Mouse (Mus musculus): ENCODE measurements around the gene Shld1. TPM values are rescaled to one million over a fixed set of nuclear protein-coding genes. Genes with fewer than 3 reads are reported as not detected.

Gene Shld1
- polyA plus RNA-seq, 1 experiment from 2014 or later, result 15.3 TPM

DNA sequence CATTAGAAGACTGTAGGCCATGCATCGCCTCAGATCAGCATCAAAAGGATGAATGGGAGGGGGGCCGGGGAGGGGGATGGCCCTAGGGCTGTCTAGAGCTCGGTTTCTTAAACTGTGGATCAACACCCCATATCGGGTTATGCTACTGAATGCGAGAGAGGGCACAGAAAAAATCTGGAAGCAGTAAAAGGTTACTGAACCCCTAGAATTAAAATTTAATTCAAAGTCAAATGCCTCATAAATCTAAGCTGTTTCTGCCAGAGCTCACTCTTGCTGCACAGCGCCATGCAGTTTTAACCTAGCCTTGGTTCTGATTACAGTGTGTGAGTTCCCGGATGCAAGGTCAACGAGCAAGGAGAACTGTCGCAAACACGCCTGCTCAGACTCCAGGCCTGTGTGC lies 34.3 kb upstream of the Shld1 start:
- no peaks in the 10 kb centered on the region for H3K9me3 ChIP-seq (replicated peaks; ENCODE audit: control insufficient read depth, low read length)
- H3K9ac ChIP-seq (ENCODE audit: low read depth, low read length), result no peak overlapping the region
- no peaks in the 10 kb centered on the region for H3K27me3 ChIP-seq (ENCODE audit: control insufficient read depth, insufficient read depth, low read length)
- H3K36me3 ChIP-seq (ENCODE audit: control insufficient read depth, insufficient read depth, low read length), result no peaks in the 10 kb centered on the region
- no peak overlapping the region for H3K4me3 ChIP-seq (ENCODE audit: low read depth, low read length)
- H3K27ac ChIP-seq (ENCODE audit: low read depth, low read length), result no peak overlapping the region
- H3K4me2 ChIP-seq, result no peak overlapping the region
- no peak for ATAC-seq (replicated peaks; ENCODE audit: insufficient number of reproducible peaks, low FRiP score, low TSS enrichment)
- H3K4me1 ChIP-seq (ENCODE audit: control insufficient read depth, insufficient read depth, low read length), result no peaks in the 10 kb centered on the region
- WGBS (ENCODE audit: insufficient replicate concordance), result 55% methylated on average over 10 of the region's 10 CpGs

- Histone ChIP-seq H3K27me3 (ENCODE audit: control insufficient read depth, insufficient read depth, low read length) (no peaks in the 10 kb centered on the region), H3K9ac (ENCODE audit: low read depth, low read length) (no peak overlapping the region), H3K9me3 (replicated peaks; ENCODE audit: control insufficient read depth, low read length) (no peaks in the 10 kb centered on the region), H3K36me3 (ENCODE audit: control insufficient read depth, insufficient read depth, low read length) (no peaks in the 10 kb centered on the region), H3K4me3 (ENCODE audit: low read depth, low read length) (no peak overlapping the region), H3K4me1 (ENCODE audit: control insufficient read depth, insufficient read depth, low read length) (no peaks in the 10 kb centered on the region), H3K27ac (ENCODE audit: low read depth, low read length) (no peak overlapping the region), H3K4me2 (no peak overlapping the region)
- 77% methylated on average over 6 of the region's 6 CpGs for WGBS (ENCODE audit: insufficient replicate concordance)
- ATAC-seq (replicated peaks; ENCODE audit: insufficient number of reproducible peaks, low FRiP score, low TSS enrichment), result no peak
These were observed 31.8 kb upstream of the Shld1 start for GRCm38 (mm10) chr2:132654834-132655495.

- no peak overlapping the region for H3K4me2 ChIP-seq
- H3K27me3 ChIP-seq (ENCODE audit: control insufficient read depth, insufficient read depth, low read length), result no peaks in the 10 kb centered on the region
- no peak overlapping the region for H3K27ac ChIP-seq (ENCODE audit: low read depth, low read length)
- no peak overlapping the region for H3K9ac ChIP-seq (ENCODE audit: low read depth, low read length)
- no peaks in the 10 kb centered on the region for H3K4me1 ChIP-seq (ENCODE audit: control insufficient read depth, insufficient read depth, low read length)
- H3K9me3 ChIP-seq (replicated peaks; ENCODE audit: control insufficient read depth, low read length), result no peaks in the 10 kb centered on the region
- WGBS (ENCODE audit: insufficient replicate concordance), result 82% methylated on average over 2 of the region's 2 CpGs
- no peak overlapping the region for H3K4me3 ChIP-seq (ENCODE audit: low read depth, low read length)
- no peak for ATAC-seq (replicated peaks; ENCODE audit: insufficient number of reproducible peaks, low FRiP score, low TSS enrichment)
- no peaks in the 10 kb centered on the region for H3K36me3 ChIP-seq (ENCODE audit: control insufficient read depth, insufficient read depth, low read length)
These were observed 29.5 kb upstream of the Shld1 start for GRCm38 (mm10) chr2:132657186-132657585.

DNA sequence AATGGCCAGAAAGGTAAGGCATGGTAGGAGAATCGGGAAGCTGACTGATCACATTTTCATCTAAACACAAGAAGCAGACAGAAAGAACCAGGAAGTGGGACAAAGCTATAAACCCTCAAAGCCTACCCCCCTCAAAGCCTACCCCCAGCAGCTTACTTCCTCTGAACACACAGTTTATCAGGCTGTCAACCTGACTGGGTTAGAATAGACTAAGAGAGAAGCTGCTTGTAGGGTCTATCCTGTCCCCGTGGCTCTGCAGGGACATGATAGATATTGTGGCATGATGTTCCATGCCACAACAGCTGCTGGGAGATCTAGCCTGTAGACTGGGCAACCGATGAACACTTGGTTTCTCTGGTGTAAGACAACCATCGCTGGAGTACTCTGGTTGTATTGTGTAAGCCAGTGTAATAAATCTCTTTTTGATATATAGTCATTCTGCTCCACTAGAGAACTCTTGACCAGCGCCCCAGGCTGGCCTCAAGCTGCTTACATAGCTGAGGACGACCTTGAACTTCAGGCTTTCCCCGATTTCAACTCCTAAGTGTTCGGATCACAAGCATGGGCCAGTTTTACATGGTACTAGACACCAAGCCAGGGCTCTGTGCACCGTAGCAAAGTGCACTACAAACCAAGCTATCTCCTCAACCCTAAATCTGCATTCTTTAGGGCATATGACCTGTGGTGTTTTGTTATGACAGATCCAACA lies 28.2 kb upstream of the Shld1 start:
- WGBS (ENCODE audit: insufficient replicate concordance), result 74% methylated on average over 9 of the region's 9 CpGs
- no peak overlapping the region for H3K4me2 ChIP-seq
- H3K4me1 ChIP-seq (ENCODE audit: control insufficient read depth, insufficient read depth, low read length), result no peaks in the 10 kb centered on the region
- no peak overlapping the region for H3K4me3 ChIP-seq (ENCODE audit: low read depth, low read length)
- H3K9ac ChIP-seq (ENCODE audit: low read depth, low read length), result no peak overlapping the region
- H3K27ac ChIP-seq (ENCODE audit: low read depth, low read length), result no peak overlapping the region
- ATAC-seq (replicated peaks; ENCODE audit: insufficient number of reproducible peaks, low FRiP score, low TSS enrichment), result no peak
- no peaks in the 10 kb centered on the region for H3K9me3 ChIP-seq (replicated peaks; ENCODE audit: control insufficient read depth, low read length)
- H3K27me3 ChIP-seq (ENCODE audit: control insufficient read depth, insufficient read depth, low read length), result no peaks in the 10 kb centered on the region
- no peaks in the 10 kb centered on the region for H3K36me3 ChIP-seq (ENCODE audit: control insufficient read depth, insufficient read depth, low read length)

- no peak overlapping the region for H3K4me3 ChIP-seq (ENCODE audit: low read depth, low read length)
- H3K27ac ChIP-seq (ENCODE audit: low read depth, low read length), result no peak overlapping the region
- H3K9me3 ChIP-seq (replicated peaks; ENCODE audit: control insufficient read depth, low read length), result no peaks in the 10 kb centered on the region
- no peaks in the 10 kb centered on the region for H3K36me3 ChIP-seq (ENCODE audit: control insufficient read depth, insufficient read depth, low read length)
- H3K4me2 ChIP-seq, result no peak overlapping the region
- H3K4me1 ChIP-seq (ENCODE audit: control insufficient read depth, insufficient read depth, low read length), result no peaks in the 10 kb centered on the region
- WGBS (ENCODE audit: insufficient replicate concordance), result 54% methylated on average over 6 of the region's 6 CpGs
- H3K27me3 ChIP-seq (ENCODE audit: control insufficient read depth, insufficient read depth, low read length), result no peaks in the 10 kb centered on the region
- no peak for ATAC-seq (replicated peaks; ENCODE audit: insufficient number of reproducible peaks, low FRiP score, low TSS enrichment)
- H3K9ac ChIP-seq (ENCODE audit: low read depth, low read length), result no peak overlapping the region
These were observed 17.6 kb upstream of the Shld1 start for GRCm38 (mm10) chr2:132669091-132669490.

- Histone ChIP-seq H3K4me3 (ENCODE audit: low read depth, low read length) (no peak overlapping the region), H3K27ac (ENCODE audit: low read depth, low read length) (no peak overlapping the region), H3K9ac (ENCODE audit: low read depth, low read length) (no peak overlapping the region), H3K4me1 (ENCODE audit: control insufficient read depth, insufficient read depth, low read length) (no peaks in the 10 kb centered on the region), H3K9me3 (replicated peaks; ENCODE audit: control insufficient read depth, low read length) (no peaks in the 10 kb centered on the region), H3K36me3 (ENCODE audit: control insufficient read depth, insufficient read depth, low read length) (no peaks in the 10 kb centered on the region), H3K27me3 (ENCODE audit: control insufficient read depth, insufficient read depth, low read length) (no peaks in the 10 kb centered on the region), H3K4me2 (no peak overlapping the region)
- ATAC-seq (replicated peaks; ENCODE audit: insufficient number of reproducible peaks, low FRiP score, low TSS enrichment), result no peak
- WGBS (ENCODE audit: insufficient replicate concordance), result 69% methylated on average over 4 of the region's 4 CpGs
These were observed 16.4 kb upstream of the Shld1 start for GRCm38 (mm10) chr2:132670290-132670689.

DNA sequence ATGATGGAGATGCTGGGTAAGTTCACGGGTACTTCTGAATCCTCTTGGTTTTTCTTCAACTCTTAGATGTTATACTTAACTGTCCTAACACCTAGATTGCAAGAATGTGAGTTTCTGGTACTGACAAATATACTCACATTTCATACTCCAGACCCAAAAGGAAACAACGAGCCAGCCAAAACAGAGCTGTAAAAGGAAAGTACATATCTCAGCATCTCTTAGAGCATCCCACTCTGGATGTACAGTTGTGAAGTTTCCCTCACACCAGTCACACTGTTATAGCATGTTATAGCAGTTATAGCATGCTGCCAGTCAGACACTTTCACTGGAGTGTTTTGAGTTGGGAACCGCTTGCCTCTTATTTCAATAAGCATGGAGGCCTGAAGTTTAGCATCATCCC lies 14.6 kb upstream of the Shld1 start:
- 89% methylated on average over 3 of the region's 3 CpGs for WGBS (ENCODE audit: insufficient replicate concordance)
- no peaks in the 10 kb centered on the region for H3K27me3 ChIP-seq (ENCODE audit: control insufficient read depth, insufficient read depth, low read length)
- H3K4me1 ChIP-seq (ENCODE audit: control insufficient read depth, insufficient read depth, low read length), result no peaks in the 10 kb centered on the region
- no peak overlapping the region for H3K9ac ChIP-seq (ENCODE audit: low read depth, low read length)
- no peaks in the 10 kb centered on the region for H3K36me3 ChIP-seq (ENCODE audit: control insufficient read depth, insufficient read depth, low read length)
- H3K4me2 ChIP-seq, result no peak overlapping the region
- H3K27ac ChIP-seq (ENCODE audit: low read depth, low read length), result no peak overlapping the region
- H3K4me3 ChIP-seq (ENCODE audit: low read depth, low read length), result no peak overlapping the region
- ATAC-seq (replicated peaks; ENCODE audit: insufficient number of reproducible peaks, low FRiP score, low TSS enrichment), result no peak
- H3K9me3 ChIP-seq (replicated peaks; ENCODE audit: control insufficient read depth, low read length), result no peaks in the 10 kb centered on the region

DNA sequence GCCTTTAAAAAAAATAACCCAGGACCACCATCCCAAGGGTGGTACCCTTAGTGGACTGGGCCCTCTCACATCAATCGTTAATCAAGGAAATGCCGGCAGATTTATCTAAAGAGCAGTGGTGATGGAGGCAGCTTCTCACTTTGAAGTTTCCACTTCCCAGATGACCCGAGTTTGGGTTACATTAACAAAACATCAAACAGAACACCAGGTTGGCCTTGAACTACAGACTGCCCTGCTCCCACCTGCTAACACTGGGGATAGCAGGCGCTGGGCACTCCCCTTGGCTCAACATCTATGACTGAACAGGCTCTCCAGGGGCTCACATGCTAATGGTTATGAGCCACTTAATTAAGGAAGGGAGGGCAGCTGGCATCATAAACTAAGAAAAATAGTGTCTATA lies 10.6 kb upstream of the Shld1 start:
- Histone ChIP-seq H3K4me1 (ENCODE audit: control insufficient read depth, insufficient read depth, low read length) (no peaks in the 10 kb centered on the region), H3K9ac (ENCODE audit: low read depth, low read length) (no peak overlapping the region), H3K4me2 (no peak overlapping the region), H3K36me3 (ENCODE audit: control insufficient read depth, insufficient read depth, low read length) (no peaks in the 10 kb centered on the region), H3K9me3 (replicated peaks; ENCODE audit: control insufficient read depth, low read length) (no peaks in the 10 kb centered on the region), H3K27me3 (ENCODE audit: control insufficient read depth, insufficient read depth, low read length) (no peaks in the 10 kb centered on the region), H3K27ac (ENCODE audit: low read depth, low read length) (no peak overlapping the region), H3K4me3 (ENCODE audit: low read depth, low read length) (no peak overlapping the region)
- 62% methylated on average over 4 of the region's 4 CpGs for WGBS (ENCODE audit: insufficient replicate concordance)
- no peak for ATAC-seq (replicated peaks; ENCODE audit: insufficient number of reproducible peaks, low FRiP score, low TSS enrichment)

DNA sequence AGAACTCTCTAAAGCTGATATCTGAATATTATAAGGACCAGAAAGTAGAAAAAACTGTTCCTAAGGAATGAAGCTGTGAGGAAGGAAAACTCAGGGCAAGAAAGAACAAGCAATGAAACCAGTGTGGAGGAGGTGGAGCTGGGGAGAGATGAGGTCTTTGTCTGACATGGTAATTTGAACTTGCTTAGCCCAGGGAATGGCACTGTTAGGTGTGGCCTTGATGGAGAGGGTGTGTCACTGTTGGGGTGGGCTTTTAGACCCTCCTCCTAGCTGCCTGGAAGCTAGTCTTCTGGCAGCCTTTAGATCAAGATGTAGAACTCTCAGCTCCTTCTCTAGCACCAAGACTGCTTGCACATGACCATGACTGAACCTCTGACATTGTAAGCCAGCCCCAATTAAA lies 1.7 kb upstream of the Shld1 start:
- Histone ChIP-seq H3K9ac (ENCODE audit: low read depth, low read length) (no peak overlapping the region), H3K4me3 (ENCODE audit: low read depth, low read length) (no peak overlapping the region), H3K36me3 (ENCODE audit: control insufficient read depth, insufficient read depth, low read length) (no peaks in the 10 kb centered on the region), H3K27ac (ENCODE audit: low read depth, low read length) (peak overlapping the region; percentile 29; the same call in 1 of the 2 replicates), H3K4me2 (no peak overlapping the region), H3K9me3 (replicated peaks; ENCODE audit: control insufficient read depth, low read length) (no peaks in the 10 kb centered on the region), H3K4me1 (ENCODE audit: control insufficient read depth, insufficient read depth, low read length) (peaks cover 7% of the 10 kb centered on the region), H3K27me3 (ENCODE audit: control insufficient read depth, insufficient read depth, low read length) (no peaks in the 10 kb centered on the region)
- ATAC-seq (replicated peaks; ENCODE audit: insufficient number of reproducible peaks, low FRiP score, low TSS enrichment), result no peak

Measured in heart, embryonic 11.5 days (tissue).